Mouse (Mus musculus) kidney, postnatal 10 days (tissue): ENCODE measurements around the gene Mrps34.
"Not testable (repeated sequence)": the region's sequence is repeated elsewhere in the genome, so short reads cannot be mapped to it uniquely, and the experiment has no call there.

ENCODE experiments used
- DNase-seq: peaks from one replicate; pipeline ENCODE4 v3.0.0; 2021; ENCODE audit warnings: mixed read lengths

Gene Mrps34

GRCm38 (mm10) chr17:24900014-24900413 is 5.1 kb downstream of the Mrps34 start:
- DNase-seq = peak; percentile 11

GRCm38 (mm10) chr17:24902124-24902523 is 7.2 kb downstream of the Mrps34 start:
- DNase-seq = no peak

- peak; percentile 65 for DNase-seq
Measured at GRCm38 (mm10) chr17:24902671-24903474, 8.0 kb downstream of the Mrps34 start.

GRCm38 (mm10) chr17:24903767-24904166 is 8.9 kb downstream of the Mrps34 start:
- DNase-seq = no peak

GRCm38 (mm10) chr17:24907591-24907990 is 12.7 kb downstream of the Mrps34 start:
- no peak for DNase-seq

- no peak for DNase-seq
Measured at GRCm38 (mm10) chr17:24913984-24914383, 19.1 kb downstream of the Mrps34 start.

- no peak for DNase-seq
Measured at GRCm38 (mm10) chr17:24923246-24923645, 28.3 kb downstream of the Mrps34 start.

GRCm38 (mm10) chr17:24929506-24929905 is 34.6 kb downstream of the Mrps34 start:
- DNase-seq = no peak

GRCm38 (mm10) chr17:24932431-24932830 is 37.5 kb downstream of the Mrps34 start:
- DNase-seq = no peak

- no peak for DNase-seq
Measured at GRCm38 (mm10) chr17:24933163-24933562, 38.2 kb downstream of the Mrps34 start.

- no peak for DNase-seq
Measured at GRCm38 (mm10) chr17:24934926-24935325, 40.0 kb downstream of the Mrps34 start.

- DNase-seq = no peak
Measured at GRCm38 (mm10) chr17:24935666-24936065, 40.8 kb downstream of the Mrps34 start.

- peak; percentile 97 for DNase-seq
Measured at GRCm38 (mm10) chr17:24936259-24937237, 41.6 kb downstream of the Mrps34 start, which contains the start of gene Mapk8ip3. Gene Mapk8ip3 (minus strand): TSS chr17:24936977.

- DNase-seq = no peak
Measured at GRCm38 (mm10) chr17:24937266-24937665, 42.4 kb downstream of the Mrps34 start.

GRCm38 (mm10) chr17:24942453-24942852 is 47.5 kb downstream of the Mrps34 start:
- DNase-seq = peak; percentile 73

- DNase-seq = no peak
Measured at GRCm38 (mm10) chr17:24943036-24943435, 48.1 kb downstream of the Mrps34 start.

- not testable (repeated sequence) for DNase-seq
Measured at GRCm38 (mm10) chr17:24943589-24943988, 48.7 kb downstream of the Mrps34 start.
